Mouse (Mus musculus): ENCODE measurements around the gene Prpf40b. TPM values are rescaled to one million over a fixed set of nuclear protein-coding genes. Genes with fewer than 3 reads are reported as not detected.
A peak's percentile ranks its signal among the peaks of the same experiment; 100 is the strongest.

Prpf40b gene
- total and polyA plus RNA-seq, 3 experiments, result 24.7 to 46.4 TPM; not detected in 1

DNA sequence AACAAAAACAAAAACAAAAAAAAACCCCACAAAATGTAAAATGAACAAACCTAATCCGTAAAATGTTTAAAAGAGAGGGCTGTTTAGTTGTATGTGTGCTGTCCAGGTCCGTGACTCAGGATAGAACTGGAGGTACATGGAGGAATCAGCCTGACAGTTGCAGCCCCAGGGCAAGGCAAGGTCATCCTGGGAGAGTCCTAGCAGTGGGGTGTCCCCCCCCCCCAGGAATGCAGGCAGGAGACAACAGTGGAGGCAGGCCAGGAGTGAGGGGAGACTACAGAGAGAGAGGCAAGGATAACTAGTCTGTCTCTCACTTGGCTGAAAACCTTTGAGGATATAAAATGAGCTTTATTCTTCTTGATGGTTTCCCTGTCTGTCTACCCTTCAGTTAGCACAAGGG is 30.5 kb upstream of the Prpf40b start:
- H3K4me1 ChIP-seq (ENCODE audit: control insufficient read depth in 1 of 2, insufficient read depth in 2 of 2, low read length in 2 of 2), result peaks cover 3 to 8% of the 10 kb centered on the region in 2 experiments
- no peak overlapping the region for H3K9ac ChIP-seq (ENCODE audit: control insufficient read depth, low read depth, low read length, poor library complexity, severe bottlenecking)
- H3K79me2 ChIP-seq (ENCODE audit: control insufficient read depth, insufficient read depth, low read length, poor library complexity), result no peaks in the 10 kb centered on the region
- DNase-seq (ENCODE audit: low read depth, low spot score), result no peak
- TF ChIP-seq KAT2A (conservative IDR thresholded peaks at IDR 0.05; ENCODE audit: low read depth, low read length) (no peak), TCF12 (IDR thresholded peaks at IDR 0.05; ENCODE audit: low read depth, low read length) (no peak), EP300 (IDR thresholded peaks at IDR 0.05; ENCODE audit: low read depth in 1 of 2, low read length in 2 of 2) (no peak), CHD1 (IDR thresholded peaks at IDR 0.05; ENCODE audit: low read depth, low read length) (no peak), SMC3 (IDR thresholded peaks at IDR 0.05; ENCODE audit: low read depth, low read length) (no peak), MAFK (IDR thresholded peaks at IDR 0.05; ENCODE audit: borderline replicate concordance, low read depth, low read length) (no peak), MAZ (IDR thresholded peaks at IDR 0.05; ENCODE audit: low read depth, low read length) (no peak), POLR2A (IDR thresholded peaks at IDR 0.05; ENCODE audit: control insufficient read depth in 1 of 2, insufficient read depth in 1 of 2, low read depth in 1 of 2, low read length in 2 of 2, poor library complexity in 1 of 2) (no peak), MYC (IDR thresholded peaks at IDR 0.05; ENCODE audit: low read depth, low read length) (no peak), SIN3A (IDR thresholded peaks at IDR 0.05; ENCODE audit: low read length) (no peak), ETS1 (IDR thresholded peaks at IDR 0.05; ENCODE audit: low read depth, low read length) (no peak), GATA1 (IDR thresholded peaks at IDR 0.05; ENCODE audit: low read depth, low read length) (no peak), TAL1 (IDR thresholded peaks at IDR 0.05; ENCODE audit: low read length) (no peak), USF1 (IDR thresholded peaks at IDR 0.05; ENCODE audit: low read depth, low read length) (no peak), MEF2A (IDR thresholded peaks at IDR 0.05; ENCODE audit: extremely low read depth, insufficient replicate concordance, low read depth, low read length, poor library complexity, severe bottlenecking) (no peak)
- H3K9me3 ChIP-seq (replicated peaks; ENCODE audit: insufficient read depth, low read length), result no peaks in the 10 kb centered on the region
- H3K36me3 ChIP-seq (ENCODE audit: control insufficient read depth in 1 of 2, insufficient read depth in 2 of 2, low read length in 2 of 2), result peaks cover 0 to 7% of the 10 kb centered on the region in 2 experiments; a peak in 1 of 4 replicates
- no peak overlapping the region for H3K4me3 ChIP-seq (ENCODE audit: control insufficient read depth in 1 of 2, insufficient read depth in 1 of 2, low read depth in 2 of 2, low read length in 2 of 2)
- peaks cover 0 to 2% of the 10 kb centered on the region in 2 experiments; a peak in 1 of 4 replicates for H3K27me3 ChIP-seq (ENCODE audit: control insufficient read depth in 1 of 2, insufficient read depth in 2 of 2, low read length in 2 of 2)
- H3K27ac ChIP-seq (ENCODE audit: control insufficient read depth, low read depth, low read length), result no peak overlapping the region

DNA sequence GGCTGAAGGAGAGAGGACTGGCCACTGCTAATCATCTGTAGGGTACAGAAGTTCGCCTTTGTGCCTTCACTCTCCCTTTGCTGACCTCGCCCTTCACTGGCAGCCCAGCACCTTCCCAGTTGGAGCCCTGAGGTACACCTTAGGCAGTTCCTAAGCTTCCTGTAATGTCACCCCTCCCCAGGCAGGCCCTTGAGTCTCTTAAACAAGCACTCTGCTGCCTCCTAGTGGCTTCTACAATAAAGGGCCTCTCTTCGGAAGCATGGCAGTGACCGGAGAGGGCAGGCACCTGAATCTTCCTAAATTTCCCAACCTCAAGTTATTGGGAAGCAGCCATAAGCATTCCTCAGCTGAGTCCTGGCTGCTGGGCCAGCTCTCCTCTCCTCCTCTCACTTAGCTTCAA is 29.2 kb upstream of the Prpf40b start:
- Histone ChIP-seq H3K79me2 (ENCODE audit: control insufficient read depth, insufficient read depth, low read length, poor library complexity) (no peaks in the 10 kb centered on the region), H3K4me1 (ENCODE audit: control insufficient read depth in 1 of 2, insufficient read depth in 2 of 2, low read length in 2 of 2) (peaks cover 0 to 2% of the 10 kb centered on the region in 2 experiments; a peak in 2 of 4 replicates), H3K27me3 (ENCODE audit: control insufficient read depth in 1 of 2, insufficient read depth in 2 of 2, low read length in 2 of 2) (peaks cover 0 to 2% of the 10 kb centered on the region in 2 experiments; a peak in 1 of 4 replicates), H3K4me3 (ENCODE audit: control insufficient read depth in 1 of 2, insufficient read depth in 1 of 2, low read depth in 2 of 2, low read length in 2 of 2) (no peak overlapping the region), H3K9me3 (replicated peaks; ENCODE audit: insufficient read depth, low read length) (no peaks in the 10 kb centered on the region), H3K9ac (ENCODE audit: control insufficient read depth, low read depth, low read length, poor library complexity, severe bottlenecking) (0 out of 2 replicates have a peak overlapping the region, but pooled peaks have one; percentile 4), H3K27ac (ENCODE audit: control insufficient read depth, low read depth, low read length) (no peak overlapping the region), H3K36me3 (ENCODE audit: control insufficient read depth in 1 of 2, insufficient read depth in 2 of 2, low read length in 2 of 2) (peaks cover 0 to under 1% of the 10 kb centered on the region in 2 experiments; a peak in 1 of 4 replicates)
- DNase-seq (ENCODE audit: low read depth, low spot score), result peak; percentile 90
- no peak for TF ChIP-seq NRF1 (IDR thresholded peaks at IDR 0.05; ENCODE audit: insufficient read depth, low read depth, low read length, poor library complexity, severe bottlenecking)
- TF ChIP-seq CHD2 (IDR thresholded peaks at IDR 0.05; ENCODE audit: low read length), result no peak
- TF ChIP-seq ZKSCAN1 (IDR thresholded peaks at IDR 0.05; ENCODE audit: low read depth, low read length), result no peak
- no peak for TF ChIP-seq EP300 (IDR thresholded peaks at IDR 0.05; ENCODE audit: low read depth in 1 of 2, low read length in 2 of 2)
- peak; percentile 91 for TF ChIP-seq RAD21 (IDR thresholded peaks at IDR 0.05; ENCODE audit: low read depth, low read length)
- TF ChIP-seq SIN3A (IDR thresholded peaks at IDR 0.05; ENCODE audit: low read length), result no peak; the same call in 1 of the 2 replicates
- no peak for TF ChIP-seq POLR2A (IDR thresholded peaks at IDR 0.05; ENCODE audit: control insufficient read depth in 1 of 2, insufficient read depth in 1 of 2, low read depth in 1 of 2, low read length in 2 of 2, poor library complexity in 1 of 2)
- TF ChIP-seq KAT2A (conservative IDR thresholded peaks at IDR 0.05; ENCODE audit: low read depth, low read length), result no peak
- no peak for TF ChIP-seq USF2 (IDR thresholded peaks at IDR 0.05; ENCODE audit: borderline replicate concordance in 1 of 2, insufficient read depth in 1 of 2, low read depth in 1 of 2, low read length in 2 of 2)
- TF ChIP-seq SMC3 (IDR thresholded peaks at IDR 0.05; ENCODE audit: low read depth, low read length), result peak; percentile 87
- peak; percentile 40; the same call in 1 of the 2 replicates for TF ChIP-seq ELF1 (IDR thresholded peaks at IDR 0.05; ENCODE audit: low read depth, low read length)
- 0 out of 2 replicates have a peak, but pooled peaks have one; percentile 14 for TF ChIP-seq ZNF384 (IDR thresholded peaks at IDR 0.05; ENCODE audit: low read depth, low read length)
- no peak for TF ChIP-seq TBP (IDR thresholded peaks at IDR 0.05; ENCODE audit: low read depth, low read length)
- peak; percentile 77; the same call in 1 of the 2 replicates for TF ChIP-seq ZC3H11A (IDR thresholded peaks at IDR 0.05; ENCODE audit: low read depth, low read length)
- TF ChIP-seq GABPA (IDR thresholded peaks at IDR 0.05; ENCODE audit: low read depth, low read length), result no peak
- no peak for TF ChIP-seq ZMIZ1 (IDR thresholded peaks at IDR 0.05; ENCODE audit: low read depth, low read length)
- TF ChIP-seq MYB (IDR thresholded peaks at IDR 0.05; ENCODE audit: low read depth, low read length), result no peak
- TF ChIP-seq USF1 (IDR thresholded peaks at IDR 0.05; ENCODE audit: low read depth, low read length), result no peak
- TF ChIP-seq MXI1 (IDR thresholded peaks at IDR 0.05; ENCODE audit: low read depth, low read length), result no peak
- no peak for TF ChIP-seq POLR2AphosphoS2 (IDR thresholded peaks at IDR 0.05; ENCODE audit: low read length)
- no peak for TF ChIP-seq MYC (IDR thresholded peaks at IDR 0.05; ENCODE audit: low read depth, low read length)
- TF ChIP-seq E2F4 (IDR thresholded peaks at IDR 0.05; ENCODE audit: borderline replicate concordance, low read depth, low read length), result no peak
